Mouse (Mus musculus) lung, postnatal 36 days (tissue): ENCODE measurements at regions not wholly inside any gene's neighbourhood (a gene's known extent, or its start where the extent isn't known, plus 50 kb on each side); places are given as distances from the start of the nearest gene placed in this dataset.
"Not testable (repeated sequence)": the region's sequence is repeated elsewhere in the genome, so short reads cannot be mapped to it uniquely, and the experiment has no call there.

Source experiments
- DNase-seq: peaks from one replicate; pipeline ENCODE4 v3.0.0; 2022; ENCODE audit warnings: mixed read lengths

GRCm38 (mm10) chr17:29430401-29430800 is 60.2 kb upstream of the Pim1 start:
- no peak for DNase-seq

GRCm38 (mm10) chr17:29430806-29431205 is 59.7 kb upstream of the Pim1 start:
- no peak for DNase-seq

- DNase-seq: peak; percentile 76
Observed at GRCm38 (mm10) chr17:29431553-29432297, 58.8 kb upstream of the Pim1 start.

GRCm38 (mm10) chr17:29432666-29433065 is 57.9 kb upstream of the Pim1 start:
- DNase-seq: no peak

GRCm38 (mm10) chr17:29433370-29433769 is 57.2 kb upstream of the Pim1 start:
- no peak for DNase-seq

GRCm38 (mm10) chr17:29434074-29434944 is 56.2 kb upstream of the Pim1 start:
- peak; percentile 37 for DNase-seq

GRCm38 (mm10) chr17:29435345-29436006 is 55.1 kb upstream of the Pim1 start:
- DNase-seq: peak; percentile 53

- DNase-seq: not testable (repeated sequence)
Observed at GRCm38 (mm10) chr17:29436484-29436870, 54.1 kb upstream of the Pim1 start.

- DNase-seq: peak; percentile 85
Observed at GRCm38 (mm10) chr17:29436871-29437534, 53.5 kb upstream of the Pim1 start.

- DNase-seq: no peak
Observed at GRCm38 (mm10) chr17:29437535-29438324, 52.8 kb upstream of the Pim1 start.

- DNase-seq: peak; percentile 90
Observed at GRCm38 (mm10) chr17:29438347-29439235, 52.0 kb upstream of the Pim1 start.

- DNase-seq: peak; percentile 75
Observed at GRCm38 (mm10) chr17:29439992-29440391, 50.6 kb upstream of the Pim1 start.

- no peak for DNase-seq
Observed at GRCm38 (mm10) chr17:29440490-29440889, 50.1 kb upstream of the Pim1 start.
